Mouse (Mus musculus) midbrain, embryonic 11.5 days (tissue): Measurements from ENCODE around the gene Swsap1. TPM values are rescaled to one million over a fixed set of nuclear protein-coding genes. Genes with fewer than 3 reads are reported as not detected.

Source experiments
- polyA plus RNA-seq: library from polyadenylated mRNA; unstranded; fragments of >200 nt; fragmentation: Nextera tagmentation; extraction: Ambion mirVana; gene quantifications from 2 replicates; pipeline ENCODE4 v1.2.1, GENCODE M21; 2014

Gene Swsap1
- polyA plus RNA-seq, 1 experiment from 2014 or later, result 22.3 TPM

Other genes with a start within 250 kb of the Swsap1 start
- gene Ldlr, start 232.3 kb upstream of the Swsap1 start, polyA plus RNA-seq, result 18.9 and 22.1 TPM in 2 replicates
- 91.3 and 115 TPM in 2 replicates for gene Spc24, start 195.5 kb upstream of the Swsap1 start, polyA plus RNA-seq
- 3.5 and 3.9 TPM in 2 replicates for gene Kank2, start 157.0 kb upstream of the Swsap1 start, polyA plus RNA-seq
- gene Angptl8, start 120.2 kb upstream of the Swsap1 start, polyA plus RNA-seq, result 0.19 and 0.22 TPM in 2 replicates
- gene Dock6, start 103.1 kb upstream of the Swsap1 start, polyA plus RNA-seq, result 15.1 and 15.9 TPM in 2 replicates
- 7.8 and 9.1 TPM in 2 replicates for gene Rab3d, start 37.6 kb upstream of the Swsap1 start, polyA plus RNA-seq
- 2.4 and 3.4 TPM in 2 replicates for gene Ccdc159, start 28.3 kb upstream of the Swsap1 start, polyA plus RNA-seq
- gene Tmem205, start 28.2 kb upstream of the Swsap1 start, polyA plus RNA-seq, result 30.6 and 35.7 TPM in 2 replicates
- 19.1 and 22.2 TPM in 2 replicates for gene Plppr2, start 18.7 kb upstream of the Swsap1 start, polyA plus RNA-seq
- 3.4 and 5.2 TPM in 2 replicates for gene Epor, start 7.8 kb downstream of the Swsap1 start, polyA plus RNA-seq
- 0.97 and 2.2 TPM in 2 replicates for gene Rgl3, start 33.7 kb downstream of the Swsap1 start, polyA plus RNA-seq
- gene Ccdc151, start 46.9 kb downstream of the Swsap1 start, polyA plus RNA-seq, result 4.7 and 6.3 TPM in 2 replicates
- 85.5 and 86.9 TPM in 2 replicates for gene Prkcsh, start 47.1 kb downstream of the Swsap1 start, polyA plus RNA-seq
- 49.8 and 53.9 TPM in 2 replicates for gene Elavl3, start 96.3 kb downstream of the Swsap1 start, polyA plus RNA-seq
- not detected in 2 replicates for gene Gm49318, start 115.5 kb downstream of the Swsap1 start, polyA plus RNA-seq
- gene Zfp653, start 115.6 kb downstream of the Swsap1 start, polyA plus RNA-seq, result 7.6 and 7.9 TPM in 2 replicates
- gene Ecsit, start 129.7 kb downstream of the Swsap1 start, polyA plus RNA-seq, result 31.2 and 31.5 TPM in 2 replicates
- gene Cnn1, start 143.5 kb downstream of the Swsap1 start, polyA plus RNA-seq, result 1.3 and 1.6 TPM in 2 replicates
- 208 and 225 TPM in 2 replicates for gene Elof1, start 161.4 kb downstream of the Swsap1 start, polyA plus RNA-seq
- 15.4 and 19.7 TPM in 2 replicates for gene Acp5, start 180.0 kb downstream of the Swsap1 start, polyA plus RNA-seq
- gene Pigyl, start 201.1 kb downstream of the Swsap1 start, polyA plus RNA-seq, result 63.9 and 66.6 TPM in 2 replicates
- gene Zfp872, start 232.3 kb downstream of the Swsap1 start, polyA plus RNA-seq, result 0.17 and 0.23 TPM in 2 replicates